ENCODE assay signal across 9 mouse cellular contexts in the genomic region with DNA sequence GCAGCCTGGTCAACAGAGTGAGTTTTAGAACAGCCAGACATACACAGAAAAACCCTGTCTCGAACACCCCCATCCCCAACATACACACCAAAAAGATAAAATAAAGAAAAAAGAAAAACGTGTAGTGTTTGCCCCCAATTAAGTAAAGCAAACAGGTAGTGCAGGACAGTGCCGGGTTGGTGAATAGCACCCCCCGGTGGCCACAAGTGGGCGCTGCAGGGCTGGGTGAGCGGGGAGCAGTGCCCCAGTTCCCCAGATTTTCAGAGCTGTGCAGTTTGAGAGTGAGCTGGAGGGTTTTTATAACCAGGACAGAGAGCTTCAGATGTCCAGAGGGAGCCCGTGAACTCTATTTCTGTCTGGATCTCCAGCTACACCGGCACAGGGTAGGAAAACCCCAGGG. TPM values are rescaled to one million over a fixed set of nuclear protein-coding genes. Genes with fewer than 3 reads are reported as not detected.
A peak's percentile ranks its signal among the peaks of the same experiment; 100 is the strongest.
DNase-seq lines count a peak whose midpoint lies in the region; ATAC-seq and TF ChIP-seq lines count a peak whose summit lies in the region.
"Had no signal": no experiment of that assay in that cellular context is flagged by ENCODE, and none has a peak within 500 bp of the region (broad histone marks: within the 10 kb centered on the region; RNA-seq: fewer than 3 reads in every experiment).

No protein-coding gene starts in this region.

- no peak overlapping the region for H3K27ac ChIP-seq in left cerebral cortex, adult 2 months
- no peak overlapping the region for H3K27ac ChIP-seq in bone marrow, adult 2 months (ENCODE audit: control insufficient read depth, insufficient read depth, low read depth, low read length, poor library complexity)
- H3K27ac ChIP-seq: lung, embryonic 15.5 days had no signal

- no peaks in the 10 kb centered on the region for H3K4me1 ChIP-seq in bone marrow, adult 2 months (ENCODE audit: control insufficient read depth, insufficient read depth, low read length)

- no peak overlapping the region for H3K4me3 ChIP-seq in left cerebral cortex, adult 2 months
- no peak overlapping the region for H3K4me3 ChIP-seq in bone marrow, adult 2 months (replicated peaks; ENCODE audit: control insufficient read depth, low read depth, low read length)
- H3K4me3 ChIP-seq: lung, embryonic 15.5 days had no signal

- ATAC-seq in CD4-positive, CD25-positive, alpha-beta regulatory T cell, adult 4 months: no peak

- DNase-seq in CD4-positive, CD25-positive, alpha-beta regulatory T cell, adult 2 months (ENCODE audit: low read depth, low spot score): peak; percentile 40
- DNase-seq in left cerebral cortex, adult 2 months (ENCODE audit: extremely low spot score in 1 of 2, low spot score in 2 of 2): peak; percentile 23 to 47
- no peak for DNase-seq in left cerebral cortex, adult 9 months (ENCODE audit: low spot score in 2 of 2)
- peak; percentile 68 to 69 for DNase-seq in layer of hippocampus, postnatal 10 days (ENCODE audit: low spot score in 2 of 2)
- DNase-seq in spleen, postnatal 4 days (ENCODE audit: low spot score in 2 of 2): peak; percentile 60 to 84
- no peak for DNase-seq in frontal cortex, postnatal 25 days (ENCODE audit: low spot score in 2 of 2)

- no peak for TF ChIP-seq POLR2A in bone marrow, adult 2 months (IDR thresholded peaks at IDR 0.05; ENCODE audit: borderline replicate concordance, control insufficient read depth, low read depth, low read length)

- WGBS in bone marrow, adult 2 months: 22% methylated on average over 8 of the region's 8 CpGs

- TF ChIP-seq CTCF in left cerebral cortex, adult 2 months (IDR thresholded peaks at IDR 0.05): peak; percentile 69
- peak; percentile 71 for TF ChIP-seq CTCF in bone marrow, adult 2 months (IDR thresholded peaks at IDR 0.05; ENCODE audit: control insufficient read depth, insufficient read depth, low read length)

- intact Hi-C loops in left cerebral cortex, adult 2 months (cut with DNase I): loop anchor here (5.0 kb wide), 1 partner anchor 140 kb away; no protein-coding TSS in a partner anchor

RNA-seq across cellular contexts. Expression of a gene that starts 28.8 kb away (rescaled TPM):
- not detected for polyA plus RNA-seq in CD4-positive, CD25-positive, alpha-beta regulatory T cell, adult 4 months (2017; shearing (Covaris generic))
- 10 to 100 TPM; 21.1 to 21.4 TPM for total RNA-seq in left cerebral cortex, adult 2 months (2021)
- 0.41 TPM in 1 of 2 replicates, not detected in the other for polyA plus RNA-seq in bone marrow, adult 2 months (2011; ENCODE audit: insufficient read depth, insufficient read length, low replicate concordance, missing spikeins)
- total RNA-seq in layer of hippocampus, postnatal 10 days (2021): 10 to 100 TPM; 17.6 to 17.9 TPM

RNA-seq across cellular contexts. Expression of a gene that starts 51.4 kb away (rescaled TPM):
- polyA plus RNA-seq in CD4-positive, CD25-positive, alpha-beta regulatory T cell, adult 4 months (2017; shearing (Covaris generic)): under 1 TPM in 1 of 2 experiments, not detected in 1; 0.42 TPM
- 100 to 1,000 TPM; 114 to 122 TPM for total RNA-seq in left cerebral cortex, adult 2 months (2021)
- 1.1 and 3.9 TPM in 2 replicates for polyA plus RNA-seq in bone marrow, adult 2 months (2011; ENCODE audit: insufficient read depth, insufficient read length, low replicate concordance, missing spikeins)
- total RNA-seq in layer of hippocampus, postnatal 10 days (2021): 100 to 1,000 TPM in 1 of 2 experiments, 10 to 100 TPM in 1; 93.0 to 106 TPM

Comparison
In these comparisons a context has a peak if more than half of its experiments do, and no peak if none do; other contexts are left out.
1. DNase-seq: peak in CD4-positive, CD25-positive, alpha-beta regulatory T cell, adult 2 months (single experiment), left cerebral cortex, adult 2 months (2 of 2), layer of hippocampus, postnatal 10 days (2 of 2) and spleen, postnatal 4 days (2 of 2); none in left cerebral cortex, adult 9 months (0 of 2) and frontal cortex, postnatal 25 days (0 of 2).